Mouse (Mus musculus) heart, adult 2 months (tissue): ENCODE measurements around the gene Srebf1. TPM values are rescaled to one million over a fixed set of nuclear protein-coding genes. Genes with fewer than 3 reads are reported as not detected.

Experiments used
- DNase-seq, 2 experiments: peaks; one replicate each; pipeline ENCODE4 v3.0.0; 2021
- H3K27ac ChIP-seq: fragments of 200-600 bp; 2 replicates; pipeline ENCODE4 v1.8.1; 2022
- H3K27me3 ChIP-seq: fragments of 200-500 bp; 2 replicates; pipeline ENCODE4 v1.6.1; 2012; ENCODE audit warnings: mild to moderate bottlenecking, low read length, inconsistent platforms, mixed read lengths; ENCODE audit not compliant: control insufficient read depth, insufficient read depth
- H3K36me3 ChIP-seq: fragments of 200-500 bp; 2 replicates; pipeline ENCODE4 v1.6.1; 2012; ENCODE audit warnings: low read length, inconsistent platforms; ENCODE audit not compliant: control insufficient read depth, insufficient read depth
- H3K4me1 ChIP-seq: fragments of 200-500 bp; 2 replicates; pipeline ENCODE4 v1.6.1; 2011; ENCODE audit warnings: low read length; ENCODE audit not compliant: control insufficient read depth, insufficient read depth
- H3K4me3 ChIP-seq: fragments of 200-600 bp; 2 replicates; pipeline ENCODE4 v1.8.1; 2022
- H3K79me2 ChIP-seq: fragments of 200-500 bp; replicated peaks from 2 replicates; pipeline ENCODE4 v1.6.1; 2012; ENCODE audit warnings: mild to moderate bottlenecking, inconsistent platforms, low read length, moderate library complexity, mixed read lengths; ENCODE audit not compliant: control insufficient read depth, insufficient read depth
- H3K9ac ChIP-seq: fragments of 200-500 bp; 2 replicates; pipeline ENCODE4 v1.6.1; 2012; ENCODE audit warnings: low read depth, mild to moderate bottlenecking, control low read depth, inconsistent platforms, low read length, mixed read lengths
- CTCF ChIP-seq: fragments of 200-600 bp; IDR thresholded peaks from 2 replicates; pipeline ENCODE4 v1.8.1; 2022; ENCODE audit warnings: antibody characterized with exemption, mild to moderate bottlenecking, moderate library complexity
- EP300 ChIP-seq: fragments of 200-500 bp; IDR thresholded peaks from 2 replicates; pipeline ENCODE4 v1.6.1; 2011; ENCODE audit warnings: low read depth, low read length, control low read depth; ENCODE audit not compliant: insufficient read depth
- POLR2A ChIP-seq: fragments of 200-500 bp; IDR thresholded peaks from 2 replicates; pipeline ENCODE4 v1.6.1; 2011; ENCODE audit warnings: mild to moderate bottlenecking, low read depth, low read length, control low read depth; ENCODE audit not compliant: insufficient read depth
- WGBS: fragments of 180-500 bp; shearing (Covaris S2); methylation state at CpG from one replicate; pipeline ENCODE4 v1.1.7; 2018; 5-methylcytosine and 5-hydroxymethylcytosine counted together
- intact Hi-C: fragments of 180-260 bp; cut with DNase I; formaldehyde crosslinking; loops from one replicate; pipeline ENCODE4 v1.15.1; 2025
- microRNA-seq, 2 experiments: library from miRNA; unstranded; fragments of <30 nt; microRNA quantifications; one replicate each; pipeline ENCODE4 v1.2.0; 2021
- polyA plus RNA-seq: library from polyadenylated mRNA; depleted of rRNA; stranded (reverse); fragments of >200 nt; gene quantifications from 2 replicates; pipeline ENCODE4 v1.2.3, GENCODE M21; 2012; rRNA removed
- total RNA-seq, 2 experiments: library from RNA; stranded (reverse); gene quantifications; 2 replicates each; pipeline ENCODE4 v1.2.3; 2021

The Srebf1 gene
- total and polyA plus RNA-seq, 3 experiments = 25.3 to 54.0 (median 35.4) TPM

DNA sequence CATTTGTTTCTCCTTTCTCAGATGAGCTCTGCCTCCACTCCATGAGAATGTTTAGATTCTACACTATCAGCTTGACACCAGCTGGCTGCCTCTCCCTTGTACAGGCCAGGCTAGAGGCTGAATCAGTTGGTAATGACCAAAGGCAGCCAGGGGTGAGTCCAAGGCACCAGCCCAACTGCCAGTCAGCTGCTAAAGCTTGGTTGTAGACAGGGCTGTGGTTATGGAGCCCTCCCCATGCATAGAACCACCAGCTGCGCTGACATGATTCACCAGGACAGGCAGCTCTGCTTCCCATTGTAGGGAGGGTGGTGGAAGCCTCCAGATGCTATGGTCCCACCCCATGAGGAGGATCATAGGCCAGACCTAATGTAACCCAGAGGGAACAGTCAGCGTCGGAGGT is 68.4 kb downstream of the Srebf1 start:
- no peak for DNase-seq
- Histone ChIP-seq H3K9ac (no peak overlapping the region), H3K4me1 (peaks cover 3% of the 10 kb centered on the region; the same call in 1 of the 2 replicates), H3K27ac (no peak overlapping the region), H3K36me3 (no peaks in the 10 kb centered on the region; the same call in 1 of the 2 replicates), H3K4me3 (no peak overlapping the region), H3K79me2 (0 out of 2 replicates have a peak, but pooled peaks cover 3% of the 10 kb centered on the region), H3K27me3 (no peaks in the 10 kb centered on the region)
- WGBS = 93% methylated on average over 3 of the region's 3 CpGs
- intact Hi-C loops = no loop called here
- no peak for TF ChIP-seq POLR2A
- TF ChIP-seq EP300 = no peak
- TF ChIP-seq CTCF = no peak

DNA sequence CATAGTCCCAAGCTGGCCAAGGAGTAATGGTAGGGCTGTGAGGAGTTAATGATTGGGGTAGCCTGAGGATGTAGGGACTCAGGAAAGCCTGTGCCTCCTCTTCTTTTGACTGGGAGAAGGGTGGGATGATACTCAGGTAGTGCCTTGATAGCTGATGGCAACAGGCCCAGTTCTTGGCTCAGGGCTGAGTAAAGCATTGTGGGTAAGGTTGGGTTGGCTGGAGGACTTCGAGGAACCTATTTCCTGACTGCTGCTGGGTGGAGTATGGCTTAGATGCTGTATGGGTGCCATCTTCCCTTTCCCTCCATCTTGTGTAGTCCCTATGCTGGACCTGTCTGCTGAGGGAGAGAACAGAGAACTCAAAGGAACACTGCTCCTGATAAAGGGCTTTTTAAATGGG is 70.0 kb downstream of the Srebf1 start:
- DNase-seq = no peak
- peaks cover 5% of the 10 kb centered on the region; the same call in 1 of the 2 replicates for H3K4me1 ChIP-seq
- intact Hi-C loops = no loop called here
- no peak overlapping the region for H3K9ac ChIP-seq
- 0 out of 2 replicates have a peak, but pooled peaks cover 1% of the 10 kb centered on the region for H3K79me2 ChIP-seq
- no peaks in the 10 kb centered on the region; the same call in 1 of the 2 replicates for H3K36me3 ChIP-seq
- WGBS = 13% methylated on average over 1 of the region's 1 CpGs
- H3K27ac ChIP-seq = no peak overlapping the region
- H3K27me3 ChIP-seq = no peaks in the 10 kb centered on the region
- no peak for TF ChIP-seq EP300
- no peak for TF ChIP-seq CTCF
- no peak for TF ChIP-seq POLR2A
- no peak overlapping the region for H3K4me3 ChIP-seq

DNA sequence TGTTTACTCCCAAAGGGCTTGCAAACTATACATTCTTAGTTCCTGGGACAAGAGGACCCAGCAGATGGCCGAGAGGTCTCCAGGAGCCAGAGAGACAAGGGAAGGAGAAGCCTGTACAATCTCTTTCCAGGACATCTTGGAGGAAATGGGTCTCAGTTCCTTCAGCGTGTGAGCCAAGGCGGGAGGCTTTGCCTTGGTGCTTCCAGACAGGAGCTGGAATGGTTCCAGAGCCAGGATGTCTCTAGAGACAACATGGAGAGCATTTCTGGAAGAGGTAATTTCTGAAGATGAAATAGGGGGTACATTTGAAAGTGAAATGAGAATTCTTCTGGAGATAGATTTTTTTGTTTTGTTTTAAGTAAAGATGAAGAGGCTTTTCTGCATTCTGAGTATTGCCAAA is 71.7 kb downstream of the Srebf1 start:
- Histone ChIP-seq H3K27me3 (no peaks in the 10 kb centered on the region), H3K79me2 (0 out of 2 replicates have a peak, but pooled peaks cover under 1% of the 10 kb centered on the region), H3K4me3 (no peak overlapping the region), H3K36me3 (no peaks in the 10 kb centered on the region; the same call in 1 of the 2 replicates), H3K9ac (no peak overlapping the region), H3K27ac (no peak overlapping the region), H3K4me1 (peaks cover 5% of the 10 kb centered on the region; the same call in 1 of the 2 replicates)
- no peak for DNase-seq
- intact Hi-C loops = no loop called here
- WGBS = 36% methylated on average over 3 of the region's 3 CpGs
- TF ChIP-seq POLR2A = no peak
- no peak for TF ChIP-seq CTCF
- TF ChIP-seq EP300 = no peak

Small RNA genes lying within 50 kb of the gene (microRNA-seq; reads per million reads assigned to microRNA genes)
- gene Mir6921 = 0 to 0.56 reads per million in 2 experiments
- 0 reads per million in 2 experiments for gene Mir6922

Other genes starting within 250 kb of the Srebf1 start
- 1 to 10 TPM; 1.9 to 3.2 TPM for gene Pemt, start 176.1 kb downstream of the Srebf1 start, total RNA-seq
- gene Pemt, start 176.1 kb downstream of the Srebf1 start, polyA plus RNA-seq = 5.1 and 5.9 TPM in 2 replicates
- 10 to 100 TPM; 21.8 to 26.5 TPM for gene Rai1, start 117.6 kb downstream of the Srebf1 start, total RNA-seq
- 15.8 and 20.0 TPM in 2 replicates for gene Rai1, start 117.6 kb downstream of the Srebf1 start, polyA plus RNA-seq
- 100 to 1,000 TPM; 102 to 113 TPM for gene Tom1l2, start 130.3 kb upstream of the Srebf1 start, total RNA-seq
- gene Tom1l2, start 130.3 kb upstream of the Srebf1 start, polyA plus RNA-seq = 123 and 149 TPM in 2 replicates
- gene Drc3, start 130.7 kb upstream of the Srebf1 start, total RNA-seq = 1 to 10 TPM; 1.6 to 2.4 TPM
- gene Drc3, start 130.7 kb upstream of the Srebf1 start, polyA plus RNA-seq = 4.1 and 4.2 TPM in 2 replicates
- 10 to 100 TPM; 47.8 to 49.5 TPM for gene Gid4, start 194.6 kb upstream of the Srebf1 start, total RNA-seq
- gene Gid4, start 194.6 kb upstream of the Srebf1 start, polyA plus RNA-seq = 30.5 and 53.8 TPM in 2 replicates
- gene Atpaf2, start 195.9 kb upstream of the Srebf1 start, total RNA-seq = 10 to 100 TPM; 39.8 to 45.3 TPM
- 37.7 and 46.7 TPM in 2 replicates for gene Atpaf2, start 195.9 kb upstream of the Srebf1 start, polyA plus RNA-seq
- 10 to 100 TPM; 28.1 to 28.8 TPM for gene Drg2, start 232.0 kb upstream of the Srebf1 start, total RNA-seq
- 34.4 and 40.4 TPM in 2 replicates for gene Drg2, start 232.0 kb upstream of the Srebf1 start, polyA plus RNA-seq
- under 1 TPM; 0.03 to 0.05 TPM for gene Myo15, start 246.8 kb upstream of the Srebf1 start, total RNA-seq
- gene Myo15, start 246.8 kb upstream of the Srebf1 start, polyA plus RNA-seq = 0.03 and 0.06 TPM in 2 replicates